8 mouse cellular contexts compared by ENCODE assay signal in the genomic region with DNA sequence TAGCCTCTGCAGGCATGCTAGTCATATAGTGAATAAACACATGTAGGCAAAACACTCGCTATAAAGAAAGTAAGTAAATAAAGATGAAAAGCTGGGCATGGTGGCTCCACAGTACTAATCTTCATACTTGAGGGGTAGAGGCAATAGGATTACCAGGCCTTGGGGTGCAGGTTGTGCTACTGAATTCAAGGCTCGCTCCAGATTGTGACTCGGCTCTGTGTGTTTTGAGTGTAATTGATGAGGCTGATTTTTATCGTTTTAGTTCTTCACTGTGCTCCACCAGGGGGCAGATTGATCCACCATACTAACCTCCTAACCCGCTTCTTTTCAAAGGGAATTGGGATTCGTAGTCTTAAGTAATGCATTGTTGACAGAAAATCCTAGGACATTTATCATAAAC. TPM values are rescaled to one million over a fixed set of nuclear protein-coding genes. Genes with fewer than 3 reads are reported as not detected.
DNase-seq lines count a peak whose midpoint lies in the region; ATAC-seq and TF ChIP-seq lines count a peak whose summit lies in the region.

No protein-coding gene starts in this region.

- WGBS in cerebellum, adult 2 months: 9% methylated on average over 6 of the region's 6 CpGs
- WGBS in forebrain, embryonic 15.5 days: 13% methylated on average over 6 of the region's 6 CpGs
- 12% methylated on average over 6 of the region's 6 CpGs for WGBS in hindbrain, postnatal 0 days
- 15% methylated on average over 6 of the region's 6 CpGs for WGBS in limb, embryonic 10.5 days
- WGBS in midbrain, embryonic 10.5 days: 19% methylated on average over 6 of the region's 6 CpGs
- WGBS in stomach, embryonic 14.5 days: 8% methylated on average over 6 of the region's 6 CpGs

- DNase-seq in testis, postnatal 10 days (ENCODE audit: low spot score): peak; percentile 54
- DNase-seq in testis, postnatal 14 days (ENCODE audit: low spot score): no peak
- peak; percentile 61 to 62 for DNase-seq in cerebellum, adult 2 months
- peak; percentile 81 for DNase-seq in hindbrain, postnatal 0 days (ENCODE audit: low spot score)
- DNase-seq in limb, embryonic 10.5 days (ENCODE audit: low spot score): peak; percentile 62
- DNase-seq in midbrain, embryonic 10.5 days (ENCODE audit: low spot score): peak; percentile 53

- no peaks in the 10 kb centered on the region for H3K9me3 ChIP-seq in forebrain, embryonic 15.5 days
- no peaks in the 10 kb centered on the region for H3K9me3 ChIP-seq in hindbrain, postnatal 0 days (ENCODE audit: low read length)
- no peaks in the 10 kb centered on the region for H3K9me3 ChIP-seq in limb, embryonic 10.5 days (replicated peaks)
- H3K9me3 ChIP-seq in midbrain, embryonic 10.5 days (replicated peaks): no peaks in the 10 kb centered on the region
- no peaks in the 10 kb centered on the region for H3K9me3 ChIP-seq in stomach, embryonic 14.5 days (ENCODE audit: control insufficient read depth, low read depth, low read length)

- no peak for TF ChIP-seq POLR2A in cerebellum, adult 2 months (IDR thresholded peaks at IDR 0.05; ENCODE audit: borderline replicate concordance, insufficient read depth, low read length)

- H3K9ac ChIP-seq in forebrain, embryonic 15.5 days (replicated peaks): peak overlapping the region; percentile 49
- H3K9ac ChIP-seq in hindbrain, postnatal 0 days (replicated peaks; ENCODE audit: low read length): peak overlapping the region; percentile 35
- H3K9ac ChIP-seq in stomach, embryonic 14.5 days (replicated peaks; ENCODE audit: low read depth, low read length): no peak overlapping the region

- no peaks in the 10 kb centered on the region; the same call in 1 of the 2 replicates for H3K4me1 ChIP-seq in cerebellum, adult 2 months (ENCODE audit: control insufficient read depth, insufficient read depth, low read length)
- H3K4me1 ChIP-seq in forebrain, embryonic 15.5 days: peaks cover 16% of the 10 kb centered on the region
- peaks cover 5% of the 10 kb centered on the region; the same call in 1 of the 2 replicates for H3K4me1 ChIP-seq in hindbrain, postnatal 0 days (ENCODE audit: insufficient read depth, low read length)
- H3K4me1 ChIP-seq in limb, embryonic 10.5 days: peaks cover 23% of the 10 kb centered on the region
- peaks cover 29% of the 10 kb centered on the region for H3K4me1 ChIP-seq in midbrain, embryonic 10.5 days
- peaks cover 13% of the 10 kb centered on the region; the same call in 1 of the 2 replicates for H3K4me1 ChIP-seq in stomach, embryonic 14.5 days (ENCODE audit: control insufficient read depth, insufficient read depth, low read length)

- peak overlapping the region; percentile 78 for H3K4me2 ChIP-seq in forebrain, embryonic 15.5 days (replicated peaks)
- peak overlapping the region; percentile 78 for H3K4me2 ChIP-seq in hindbrain, postnatal 0 days (ENCODE audit: low read depth, low read length)
- H3K4me2 ChIP-seq in stomach, embryonic 14.5 days (replicated peaks; ENCODE audit: low read depth, low read length): peak overlapping the region; percentile 51

- no peaks in the 10 kb centered on the region for H3K27me3 ChIP-seq in cerebellum, adult 2 months (ENCODE audit: control insufficient read depth, insufficient read depth, low read length)
- no peaks in the 10 kb centered on the region for H3K27me3 ChIP-seq in forebrain, embryonic 15.5 days
- H3K27me3 ChIP-seq in hindbrain, postnatal 0 days (ENCODE audit: insufficient read depth, low read length): no peaks in the 10 kb centered on the region
- no peaks in the 10 kb centered on the region for H3K27me3 ChIP-seq in limb, embryonic 10.5 days (ENCODE audit: low read depth, poor library complexity, severe bottlenecking)
- H3K27me3 ChIP-seq in midbrain, embryonic 10.5 days (ENCODE audit: low read depth, poor library complexity, severe bottlenecking): no peaks in the 10 kb centered on the region
- H3K27me3 ChIP-seq in stomach, embryonic 14.5 days (ENCODE audit: control insufficient read depth, insufficient read depth, low read length): no peaks in the 10 kb centered on the region

- TF ChIP-seq CTCF in cerebellum, adult 2 months (IDR thresholded peaks at IDR 0.05; ENCODE audit: borderline replicate concordance, insufficient read depth, low read depth, low read length): peak; percentile 41; the same call in 1 of the 2 replicates
- TF ChIP-seq CTCF in hindbrain, postnatal 0 days (IDR thresholded peaks at IDR 0.05; ENCODE audit: low read depth): peak; percentile 75

- no peak overlapping the region for H3K27ac ChIP-seq in cerebellum, adult 2 months (ENCODE audit: insufficient read depth, low read length)
- H3K27ac ChIP-seq in forebrain, embryonic 15.5 days (replicated peaks): peak overlapping the region; percentile 63
- H3K27ac ChIP-seq in hindbrain, postnatal 0 days: peak overlapping the region; percentile 68
- H3K27ac ChIP-seq in limb, embryonic 10.5 days: peak overlapping the region; percentile 84
- H3K27ac ChIP-seq in midbrain, embryonic 10.5 days (replicated peaks): peak overlapping the region; percentile 87
- H3K27ac ChIP-seq in stomach, embryonic 14.5 days (ENCODE audit: low read length): peak overlapping the region; percentile 77

- ATAC-seq in forebrain, embryonic 15.5 days (replicated peaks): peak; percentile 60
- peak; percentile 66; the same call in 1 of the 2 replicates for ATAC-seq in hindbrain, postnatal 0 days
- ATAC-seq in stomach, embryonic 14.5 days (ENCODE audit: insufficient number of reproducible peaks, insufficient read depth, low FRiP score, low read depth): peak; percentile 35; the same call in 1 of the 2 replicates

- H3K36me3 ChIP-seq in forebrain, embryonic 15.5 days: no peaks in the 10 kb centered on the region
- no peaks in the 10 kb centered on the region for H3K36me3 ChIP-seq in hindbrain, postnatal 0 days (ENCODE audit: insufficient read depth, low read length)
- peaks cover 24% of the 10 kb centered on the region for H3K36me3 ChIP-seq in limb, embryonic 10.5 days
- H3K36me3 ChIP-seq in midbrain, embryonic 10.5 days: peaks cover 21% of the 10 kb centered on the region
- H3K36me3 ChIP-seq in stomach, embryonic 14.5 days (ENCODE audit: control insufficient read depth, insufficient read depth, low read length): peaks cover 6% of the 10 kb centered on the region; the same call in 1 of the 2 replicates

- no peak overlapping the region for H3K4me3 ChIP-seq in cerebellum, adult 2 months (replicated peaks; ENCODE audit: insufficient read depth, low read depth, low read length)
- H3K4me3 ChIP-seq in forebrain, embryonic 15.5 days: peak overlapping the region; percentile 41
- peak overlapping the region; percentile 42 for H3K4me3 ChIP-seq in hindbrain, postnatal 0 days (ENCODE audit: low read length)
- H3K4me3 ChIP-seq in limb, embryonic 10.5 days: peak overlapping the region; percentile 60
- H3K4me3 ChIP-seq in midbrain, embryonic 10.5 days: peak overlapping the region; percentile 63
- H3K4me3 ChIP-seq in stomach, embryonic 14.5 days (ENCODE audit: low read depth, low read length): peak overlapping the region; percentile 44

RNA-seq across cellular contexts. Expression of a gene that starts 6.6 kb away (rescaled TPM):
- polyA plus RNA-seq in cerebellum, adult 2 months (2012; rRNA removed): 10.2 and 11.2 TPM in 2 replicates
- 21.4 and 22.2 TPM in 2 replicates for polyA plus RNA-seq in forebrain, embryonic 15.5 days (2015; fragmentation: Nextera tagmentation; extraction: Ambion mirVana)
- 5.9 and 14.8 TPM in 2 replicates for total RNA-seq in hindbrain, postnatal 0 days (2014; rRNA removed)
- 20.6 and 23.5 TPM in 2 replicates for polyA plus RNA-seq in hindbrain, postnatal 0 days (2015; fragmentation: Nextera tagmentation; extraction: Ambion mirVana)
- 23.8 and 25.6 TPM in 2 replicates for polyA plus RNA-seq in limb, embryonic 10.5 days (2016; fragmentation: Nextera tagmentation; extraction: Ambion mirVana)
- 25.8 and 26.8 TPM in 2 replicates for polyA plus RNA-seq in midbrain, embryonic 10.5 days (2016; fragmentation: Nextera tagmentation; extraction: Ambion mirVana)
- 17.7 and 18.1 TPM in 2 replicates for polyA plus RNA-seq in stomach, embryonic 14.5 days (2014; fragmentation: Nextera tagmentation; extraction: Ambion mirVana)

RNA-seq across cellular contexts. Expression of a gene that starts 6.6 kb away (rescaled TPM):
- 1,034 and 1,060 TPM in 2 replicates for polyA plus RNA-seq in cerebellum, adult 2 months (2012; rRNA removed)
- polyA plus RNA-seq in forebrain, embryonic 15.5 days (2015; fragmentation: Nextera tagmentation; extraction: Ambion mirVana): 1,085 and 1,143 TPM in 2 replicates
- total RNA-seq in hindbrain, postnatal 0 days (2014; rRNA removed): 2,630 and 2,808 TPM in 2 replicates
- 847 and 901 TPM in 2 replicates for polyA plus RNA-seq in hindbrain, postnatal 0 days (2015; fragmentation: Nextera tagmentation; extraction: Ambion mirVana)
- 1,143 and 1,168 TPM in 2 replicates for polyA plus RNA-seq in limb, embryonic 10.5 days (2016; fragmentation: Nextera tagmentation; extraction: Ambion mirVana)
- 1,039 and 1,132 TPM in 2 replicates for polyA plus RNA-seq in midbrain, embryonic 10.5 days (2016; fragmentation: Nextera tagmentation; extraction: Ambion mirVana)
- 2,110 and 2,351 TPM in 2 replicates for polyA plus RNA-seq in stomach, embryonic 14.5 days (2014; fragmentation: Nextera tagmentation; extraction: Ambion mirVana)

RNA-seq across cellular contexts. Expression of a gene that starts 11.3 kb away (rescaled TPM):
- polyA plus RNA-seq in cerebellum, adult 2 months (2012; rRNA removed): 66.9 and 69.1 TPM in 2 replicates
- 109 and 110 TPM in 2 replicates for polyA plus RNA-seq in forebrain, embryonic 15.5 days (2015; fragmentation: Nextera tagmentation; extraction: Ambion mirVana)
- total RNA-seq in hindbrain, postnatal 0 days (2014; rRNA removed): 52.5 and 75.6 TPM in 2 replicates
- polyA plus RNA-seq in hindbrain, postnatal 0 days (2015; fragmentation: Nextera tagmentation; extraction: Ambion mirVana): 115 and 124 TPM in 2 replicates
- polyA plus RNA-seq in limb, embryonic 10.5 days (2016; fragmentation: Nextera tagmentation; extraction: Ambion mirVana): 71.4 and 73.5 TPM in 2 replicates
- polyA plus RNA-seq in midbrain, embryonic 10.5 days (2016; fragmentation: Nextera tagmentation; extraction: Ambion mirVana): 93.6 and 96.3 TPM in 2 replicates
- polyA plus RNA-seq in stomach, embryonic 14.5 days (2014; fragmentation: Nextera tagmentation; extraction: Ambion mirVana): 112 and 116 TPM in 2 replicates

RNA-seq across cellular contexts. Expression of a gene that starts 23.2 kb away (rescaled TPM):
- polyA plus RNA-seq in cerebellum, adult 2 months (2012; rRNA removed): 0.23 and 0.51 TPM in 2 replicates
- polyA plus RNA-seq in forebrain, embryonic 15.5 days (2015; fragmentation: Nextera tagmentation; extraction: Ambion mirVana): 3.7 TPM in 2 replicates
- total RNA-seq in hindbrain, postnatal 0 days (2014; rRNA removed): 0.21 and 0.83 TPM in 2 replicates
- polyA plus RNA-seq in hindbrain, postnatal 0 days (2015; fragmentation: Nextera tagmentation; extraction: Ambion mirVana): 1.2 and 1.4 TPM in 2 replicates
- 4.0 and 8.9 TPM in 2 replicates for polyA plus RNA-seq in limb, embryonic 10.5 days (2016; fragmentation: Nextera tagmentation; extraction: Ambion mirVana)
- 4.6 and 4.9 TPM in 2 replicates for polyA plus RNA-seq in midbrain, embryonic 10.5 days (2016; fragmentation: Nextera tagmentation; extraction: Ambion mirVana)
- polyA plus RNA-seq in stomach, embryonic 14.5 days (2014; fragmentation: Nextera tagmentation; extraction: Ambion mirVana): 20.6 and 21.4 TPM in 2 replicates

RNA-seq across cellular contexts. Expression of a gene that starts 27.9 kb away (rescaled TPM):
- polyA plus RNA-seq in cerebellum, adult 2 months (2012; rRNA removed): 35.8 and 38.7 TPM in 2 replicates
- 42.8 and 43.2 TPM in 2 replicates for polyA plus RNA-seq in forebrain, embryonic 15.5 days (2015; fragmentation: Nextera tagmentation; extraction: Ambion mirVana)
- 97.8 and 105 TPM in 2 replicates for total RNA-seq in hindbrain, postnatal 0 days (2014; rRNA removed)
- 70.1 and 72.0 TPM in 2 replicates for polyA plus RNA-seq in hindbrain, postnatal 0 days (2015; fragmentation: Nextera tagmentation; extraction: Ambion mirVana)
- polyA plus RNA-seq in limb, embryonic 10.5 days (2016; fragmentation: Nextera tagmentation; extraction: Ambion mirVana): 55.6 and 60.1 TPM in 2 replicates
- 69.6 and 81.8 TPM in 2 replicates for polyA plus RNA-seq in midbrain, embryonic 10.5 days (2016; fragmentation: Nextera tagmentation; extraction: Ambion mirVana)
- 114 and 119 TPM in 2 replicates for polyA plus RNA-seq in stomach, embryonic 14.5 days (2014; fragmentation: Nextera tagmentation; extraction: Ambion mirVana)
